Mouse (Mus musculus): ENCODE measurements around the gene Tgoln1. TPM values are rescaled to one million over a fixed set of nuclear protein-coding genes. Genes with fewer than 3 reads are reported as not detected.

The Tgoln1 gene
- total and polyA plus RNA-seq, 3 experiments = 22.6 to 33.6 (median 23.5) TPM

DNA sequence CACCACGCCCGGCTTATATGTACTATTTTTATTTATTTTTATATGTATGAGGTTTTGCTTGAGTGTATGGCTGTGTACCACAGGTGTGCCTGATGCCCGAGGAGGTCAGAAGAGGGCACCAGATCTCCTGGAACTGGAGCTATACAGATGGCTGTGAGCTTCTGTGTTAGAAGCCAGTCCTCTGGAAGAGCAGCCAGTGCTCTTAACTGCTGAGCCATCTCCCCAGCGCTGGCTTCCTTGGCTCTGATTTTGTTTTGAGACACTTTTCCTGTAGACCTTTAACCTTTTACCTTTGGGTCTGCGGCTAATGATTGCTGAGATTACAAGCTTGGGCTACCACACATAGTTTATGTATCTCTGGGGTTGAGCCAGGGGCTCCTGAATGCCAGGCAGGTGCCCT, 49.3 kb downstream of the Tgoln1 start:
- Histone ChIP-seq H3K4me2 (ENCODE audit: insufficient read depth, low read depth, poor library complexity, severe bottlenecking) (no peak overlapping the region), H3K27me3 (replicated peaks) (no peaks in the 10 kb centered on the region), H3K27ac (ENCODE audit: insufficient read depth, low read depth) (no peak overlapping the region), H3K9me3 (replicated peaks; ENCODE audit: low read length) (no peaks in the 10 kb centered on the region), H3K36me3 (replicated peaks in 1 of 2; ENCODE audit: control insufficient read depth in 1 of 2, insufficient read depth in 1 of 2, low read length in 1 of 2) (peaks cover 26 to 69% of the 10 kb centered on the region in 2 experiments), H3K79me2 (replicated peaks; ENCODE audit: control insufficient read depth, extremely low read depth, insufficient read depth, poor library complexity, severe bottlenecking) (no peaks in the 10 kb centered on the region), H3K4me1 (ENCODE audit: control insufficient read depth in 1 of 2, insufficient read depth in 2 of 2) (peaks cover 0 to 6% of the 10 kb centered on the region in 2 experiments; a peak in 1 of 4 replicates), H3K4me3 (replicated peaks in 1 of 3; ENCODE audit: low read depth in 2 of 3, low read length in 2 of 3, poor library complexity in 1 of 3) (no peak overlapping the region), H3K9ac (ENCODE audit: insufficient read depth, low read depth) (no peak overlapping the region)
- TF ChIP-seq MAZ (IDR thresholded peaks at IDR 0.05; ENCODE audit: low read depth, low read length) (no peak), RAD21 (IDR thresholded peaks at IDR 0.05; ENCODE audit: low read depth, low read length) (peak; percentile 23), CTCF (conservative IDR thresholded peaks at IDR 0.05 in 1 of 2, IDR thresholded peaks at IDR 0.05 in 1 of 2; ENCODE audit: low read depth in 2 of 2, low read length in 2 of 2) (peak in 1 of 2 experiments; percentile 28; a peak in 1 of 4 replicates)
- in situ Hi-C loops (cut with MboI; ENCODE audit: low pct_ligation_motif_present, low pct_unique_long_range_greater_than_20kb, low sequenced_read_pairs) (no loop called here), dilution Hi-C loops (cut with MboI; ENCODE audit: extremely low pct_ligation_motif_present, extremely low pct_unique_long_range_greater_than_20kb, low sequenced_read_pairs) (no loop called here)
- no peak for DNase-seq (ENCODE audit: extremely low read depth)

DNA sequence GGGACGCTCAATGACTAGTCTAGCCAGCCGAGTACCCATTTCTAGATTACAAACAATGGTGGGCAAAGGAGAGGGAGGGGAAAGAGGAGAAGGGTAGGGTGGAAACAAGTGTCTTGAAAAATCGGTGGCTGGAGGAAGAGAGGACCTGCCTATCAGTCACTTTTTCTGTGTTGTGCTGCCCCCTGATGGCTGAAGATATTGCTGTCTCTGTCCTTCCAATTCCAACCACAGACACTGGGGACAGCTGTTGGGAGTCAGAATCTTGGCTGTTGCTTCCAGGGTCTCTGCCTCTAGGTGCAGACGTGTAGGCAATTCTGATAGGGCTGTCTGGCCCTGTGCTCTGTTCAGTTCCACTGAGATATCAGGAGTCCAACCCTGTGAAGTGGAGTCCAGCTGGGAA, 50.8 kb downstream of the Tgoln1 start:
- Histone ChIP-seq H3K4me2 (ENCODE audit: insufficient read depth, low read depth, poor library complexity, severe bottlenecking) (no peak overlapping the region), H3K36me3 (replicated peaks in 1 of 2; ENCODE audit: control insufficient read depth in 1 of 2, insufficient read depth in 1 of 2, low read length in 1 of 2) (peaks cover 36 to 71% of the 10 kb centered on the region in 2 experiments)
- dilution Hi-C loops (cut with MboI; ENCODE audit: extremely low pct_ligation_motif_present, extremely low pct_unique_long_range_greater_than_20kb, low sequenced_read_pairs) = no loop called here

DNA sequence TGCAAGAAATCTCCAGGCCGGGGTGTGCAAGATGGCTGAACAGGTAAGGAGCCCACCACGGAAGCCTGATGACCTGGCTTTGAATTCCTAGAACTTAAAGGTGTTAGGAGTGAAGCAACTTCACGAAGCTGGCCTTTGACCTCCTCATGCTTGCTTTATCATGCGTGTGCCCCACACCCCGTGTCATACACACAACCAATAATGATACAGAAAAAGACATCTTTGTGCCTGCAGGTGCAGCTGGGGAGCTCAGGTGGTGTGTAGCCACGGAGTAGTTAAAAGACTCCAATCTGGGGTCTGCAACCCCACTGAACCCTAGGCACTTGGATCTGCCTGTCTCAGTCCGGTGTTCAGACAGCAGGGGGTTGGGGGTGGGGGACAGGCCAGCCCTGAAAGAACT, 51.3 kb downstream of the Tgoln1 start:
- H3K9me3 ChIP-seq (replicated peaks; ENCODE audit: low read length) = no peaks in the 10 kb centered on the region
- TF ChIP-seq KAT2A (IDR thresholded peaks at IDR 0.05; ENCODE audit: insufficient replicate concordance, low read length) (no peak), POLR2AphosphoS2 (IDR thresholded peaks at IDR 0.05; ENCODE audit: low read depth, low read length) (no peak), USF2 (conservative IDR thresholded peaks at IDR 0.05; ENCODE audit: low read depth, low read length) (no peak), ELF1 (IDR thresholded peaks at IDR 0.05; ENCODE audit: low read depth, low read length) (no peak), TBP (conservative IDR thresholded peaks at IDR 0.05; ENCODE audit: low read depth, low read length) (no peak), UBTF (IDR thresholded peaks at IDR 0.05; ENCODE audit: low read depth, low read length) (no peak), CTCF (conservative IDR thresholded peaks at IDR 0.05 in 1 of 2, IDR thresholded peaks at IDR 0.05 in 1 of 2; ENCODE audit: low read depth in 2 of 2, low read length in 2 of 2) (no peak), RCOR1 (conservative IDR thresholded peaks at IDR 0.05; ENCODE audit: low read depth, low read length) (no peak)
- peaks cover 0 to 6% of the 10 kb centered on the region in 2 experiments; a peak in 1 of 4 replicates for H3K4me1 ChIP-seq (ENCODE audit: control insufficient read depth in 1 of 2, insufficient read depth in 2 of 2)
- dilution Hi-C loops (cut with MboI; ENCODE audit: extremely low pct_ligation_motif_present, extremely low pct_unique_long_range_greater_than_20kb, low sequenced_read_pairs) (no loop called here), in situ Hi-C loops (cut with MboI; ENCODE audit: low pct_ligation_motif_present, low pct_unique_long_range_greater_than_20kb, low sequenced_read_pairs) (no loop called here)
- H3K79me2 ChIP-seq (replicated peaks; ENCODE audit: control insufficient read depth, extremely low read depth, insufficient read depth, poor library complexity, severe bottlenecking) = no peaks in the 10 kb centered on the region
- no peak overlapping the region for H3K9ac ChIP-seq (ENCODE audit: insufficient read depth, low read depth)
- H3K27me3 ChIP-seq (replicated peaks) = no peaks in the 10 kb centered on the region
- no peak overlapping the region for H3K4me3 ChIP-seq (replicated peaks in 1 of 3; ENCODE audit: low read depth in 2 of 3, low read length in 2 of 3, poor library complexity in 1 of 3)
- H3K36me3 ChIP-seq (replicated peaks in 1 of 2; ENCODE audit: control insufficient read depth in 1 of 2, insufficient read depth in 1 of 2, low read length in 1 of 2) = peaks cover 40 to 71% of the 10 kb centered on the region in 2 experiments
- no peak overlapping the region for H3K4me2 ChIP-seq (ENCODE audit: insufficient read depth, low read depth, poor library complexity, severe bottlenecking)
- H3K27ac ChIP-seq (ENCODE audit: insufficient read depth, low read depth) = no peak overlapping the region
- DNase-seq (ENCODE audit: extremely low read depth) = no peak

More for the DNA sequence above, 50.8 kb downstream of the Tgoln1 start:
- Histone ChIP-seq H3K9me3 (replicated peaks; ENCODE audit: low read length) (no peaks in the 10 kb centered on the region), H3K27ac (ENCODE audit: insufficient read depth, low read depth) (no peak overlapping the region), H3K27me3 (replicated peaks) (no peaks in the 10 kb centered on the region), H3K9ac (ENCODE audit: insufficient read depth, low read depth) (no peak overlapping the region), H3K4me1 (ENCODE audit: control insufficient read depth in 1 of 2, insufficient read depth in 2 of 2) (peaks cover 0 to 6% of the 10 kb centered on the region in 2 experiments; a peak in 1 of 4 replicates), H3K79me2 (replicated peaks; ENCODE audit: control insufficient read depth, extremely low read depth, insufficient read depth, poor library complexity, severe bottlenecking) (no peaks in the 10 kb centered on the region), H3K4me3 (replicated peaks in 1 of 3; ENCODE audit: low read depth in 2 of 3, low read length in 2 of 3, poor library complexity in 1 of 3) (no peak overlapping the region)
- DNase-seq (ENCODE audit: extremely low read depth) = peak; percentile 84
- TF ChIP-seq JUN (IDR thresholded peaks at IDR 0.05; ENCODE audit: insufficient read depth, low read depth, low read length) (no peak), ZC3H11A (IDR thresholded peaks at IDR 0.05; ENCODE audit: low read depth, low read length) (peak; percentile 67), ELF1 (IDR thresholded peaks at IDR 0.05; ENCODE audit: low read depth, low read length) (0 out of 2 replicates have a peak, but pooled peaks have one; percentile 11), RAD21 (IDR thresholded peaks at IDR 0.05; ENCODE audit: low read depth, low read length) (peak; percentile 97), CTCF (conservative IDR thresholded peaks at IDR 0.05 in 1 of 2, IDR thresholded peaks at IDR 0.05 in 1 of 2; ENCODE audit: low read depth in 2 of 2, low read length in 2 of 2) (peak; percentile 48 to 97; a peak in 3 of 4 replicates), PAX5 (IDR thresholded peaks at IDR 0.05; ENCODE audit: low read length) (no peak), USF2 (conservative IDR thresholded peaks at IDR 0.05; ENCODE audit: low read depth, low read length) (no peak), POLR2A (IDR thresholded peaks at IDR 0.05; ENCODE audit: low read depth, low read length) (no peak), MXI1 (IDR thresholded peaks at IDR 0.05; ENCODE audit: low read depth, low read length) (no peak), SMC3 (IDR thresholded peaks at IDR 0.05; ENCODE audit: low read depth, low read length) (peak; percentile 94), MAX (IDR thresholded peaks at IDR 0.05; ENCODE audit: low read length) (no peak), KAT2A (IDR thresholded peaks at IDR 0.05; ENCODE audit: insufficient replicate concordance, low read length) (no peak), E2F4 (IDR thresholded peaks at IDR 0.05; ENCODE audit: insufficient replicate concordance, low read depth, low read length) (no peak)
- in situ Hi-C loops (cut with MboI; ENCODE audit: low pct_ligation_motif_present, low pct_unique_long_range_greater_than_20kb, low sequenced_read_pairs) = no loop called here

All from CH12.LX (cell line).